Mouse (Mus musculus): Measurements from ENCODE around the gene Klhl18. TPM values are rescaled to one million over a fixed set of nuclear protein-coding genes. Genes with fewer than 3 reads are reported as not detected.
"Not testable (repeated sequence)": the region's sequence is repeated elsewhere in the genome, so short reads cannot be mapped to it uniquely, and the experiment has no call there.

Gene Klhl18
- polyA plus RNA-seq, 1 experiment from 2014 or later: 7.4 TPM

GRCm38 (mm10) chr9:110381292-110381691 lies 95.2 kb downstream of the Klhl18 start:
- no peak overlapping the region for H3K4me3 ChIP-seq (replicated peaks)
- H3K27me3 ChIP-seq (replicated peaks): no peaks in the 10 kb centered on the region
- WGBS: 73% methylated on average over 12 of the region's 12 CpGs
- H3K36me3 ChIP-seq: peaks cover 44% of the 10 kb centered on the region
- H3K4me1 ChIP-seq: no peaks in the 10 kb centered on the region
- ATAC-seq (ENCODE audit: insufficient read depth, low FRiP score, low read depth): no peak
- H3K27ac ChIP-seq: no peak overlapping the region
- H3K9me3 ChIP-seq: no peaks in the 10 kb centered on the region
- no peak overlapping the region for H3K4me2 ChIP-seq
- no peak overlapping the region for H3K9ac ChIP-seq

GRCm38 (mm10) chr9:110380662-110381061 lies 95.8 kb downstream of the Klhl18 start:
- peak; percentile 36; the same call in 1 of the 2 replicates for ATAC-seq (ENCODE audit: insufficient read depth, low FRiP score, low read depth)
- Histone ChIP-seq H3K4me1 (no peaks in the 10 kb centered on the region), H3K4me2 (no peak overlapping the region), H3K27me3 (replicated peaks) (no peaks in the 10 kb centered on the region), H3K36me3 (peaks cover 37% of the 10 kb centered on the region), H3K9ac (no peak overlapping the region), H3K9me3 (no peaks in the 10 kb centered on the region), H3K27ac (no peak overlapping the region), H3K4me3 (replicated peaks) (no peak overlapping the region)
- WGBS: 35% methylated on average over 21 of the region's 21 CpGs

DNA sequence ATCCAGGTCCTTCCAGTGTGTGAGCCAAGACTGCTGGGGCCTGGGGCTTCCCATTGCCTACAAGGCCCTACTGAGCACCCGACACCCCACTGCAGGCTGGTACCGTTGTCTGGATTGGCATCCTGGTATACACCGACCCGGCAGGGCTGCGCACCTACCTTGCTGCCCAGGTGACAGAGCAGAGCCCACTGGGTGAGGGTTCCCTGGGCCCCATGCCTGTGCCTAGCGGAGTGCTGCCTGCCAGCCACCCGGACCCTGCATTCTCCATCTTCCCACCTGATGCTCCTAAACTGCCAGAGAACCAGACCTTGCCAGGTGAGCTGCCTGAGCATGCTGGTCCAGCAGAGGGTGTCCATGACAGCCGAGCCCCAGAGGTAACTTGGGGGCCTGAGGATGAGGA lies 97.1 kb downstream of the Klhl18 start:
- Histone ChIP-seq H3K9ac (no peak overlapping the region), H3K9me3 (no peaks in the 10 kb centered on the region), H3K4me1 (no peaks in the 10 kb centered on the region), H3K27me3 (replicated peaks) (no peaks in the 10 kb centered on the region), H3K36me3 (peaks cover 25% of the 10 kb centered on the region), H3K27ac (no peak overlapping the region), H3K4me2 (no peak overlapping the region), H3K4me3 (replicated peaks) (no peak overlapping the region)
- no peak for ATAC-seq (ENCODE audit: insufficient read depth, low FRiP score, low read depth)
- 89% methylated on average over 8 of the region's 8 CpGs for WGBS

GRCm38 (mm10) chr9:110377655-110378054 lies 98.8 kb downstream of the Klhl18 start:
- ATAC-seq (ENCODE audit: insufficient read depth, low FRiP score, low read depth): not testable (repeated sequence)
- 83% methylated on average over 15 of the region's 15 CpGs for WGBS
- peaks cover 25% of the 10 kb centered on the region for H3K36me3 ChIP-seq

More at GRCm38 (mm10) chr9:110377655-110378054, 98.8 kb downstream of the Klhl18 start:
- not testable (repeated sequence) for H3K4me1 ChIP-seq; H3K4me2 ChIP-seq; H3K27ac ChIP-seq; H3K27me3 ChIP-seq (replicated peaks); H3K9ac ChIP-seq; H3K9me3 ChIP-seq; H3K4me3 ChIP-seq (replicated peaks)

Other genes starting within 250 kb of the Klhl18 start
- gene Cspg5, start 232.9 kb downstream of the Klhl18 start, polyA plus RNA-seq (2015; fragmentation: Nextera tagmentation; extraction: Ambion mirVana): 4.3 and 5.1 TPM in 2 replicates
- 21.0 and 22.8 TPM in 2 replicates for gene Elp6, start 171.5 kb downstream of the Klhl18 start, polyA plus RNA-seq (2015; fragmentation: Nextera tagmentation; extraction: Ambion mirVana)
- gene Scap, start 143.4 kb downstream of the Klhl18 start, polyA plus RNA-seq (2015; fragmentation: Nextera tagmentation; extraction: Ambion mirVana): 38.1 and 38.5 TPM in 2 replicates
- gene Ptpn23, start 68.5 kb downstream of the Klhl18 start, polyA plus RNA-seq (2015; fragmentation: Nextera tagmentation; extraction: Ambion mirVana): 16.4 and 17.2 TPM in 2 replicates
- 62.1 and 64.5 TPM in 2 replicates for gene Ngp, start 56.9 kb downstream of the Klhl18 start, polyA plus RNA-seq (2015; fragmentation: Nextera tagmentation; extraction: Ambion mirVana)
- gene Kif9, start 264 bp upstream of the Klhl18 start, polyA plus RNA-seq (2015; fragmentation: Nextera tagmentation; extraction: Ambion mirVana): 0.95 and 1.1 TPM in 2 replicates
- gene Setd2, start 55.9 kb upstream of the Klhl18 start, polyA plus RNA-seq (2015; fragmentation: Nextera tagmentation; extraction: Ambion mirVana): 31.1 and 31.9 TPM in 2 replicates
- 28.5 and 30.5 TPM in 2 replicates for gene Nradd, start 147.8 kb upstream of the Klhl18 start, polyA plus RNA-seq (2015; fragmentation: Nextera tagmentation; extraction: Ambion mirVana)
- 6.2 and 6.9 TPM in 2 replicates for gene Nbeal2, start 177.5 kb upstream of the Klhl18 start, polyA plus RNA-seq (2015; fragmentation: Nextera tagmentation; extraction: Ambion mirVana)
- 146 and 160 TPM in 2 replicates for gene Ccdc12, start 179.8 kb upstream of the Klhl18 start, polyA plus RNA-seq (2015; fragmentation: Nextera tagmentation; extraction: Ambion mirVana)